Mouse (Mus musculus) lung, adult 2 months (tissue): ENCODE results near the gene Ptprz1.

Experiments used
- CTCF ChIP-seq: fragments of 200-500 bp; IDR thresholded peaks from 2 replicates; pipeline ENCODE4 v1.5.1; 2011; ENCODE audit warnings: mild to moderate bottlenecking, low read length, control low read depth; ENCODE audit not compliant: insufficient read depth
- POLR2A ChIP-seq: fragments of 200-500 bp; IDR thresholded peaks from 2 replicates; pipeline ENCODE4 v1.6.1; 2011; ENCODE audit warnings: low read depth, mild to moderate bottlenecking, control low read depth, low read length, borderline replicate concordance; ENCODE audit errors: extremely low read depth

GRCm38 (mm10) chr6:22984520-22985154 is 109.3 kb downstream of the Ptprz1 start:
- TF ChIP-seq POLR2A (no peak), CTCF (no peak)
